Mouse (Mus musculus): ENCODE measurements around the gene Rps15a.

DNA sequence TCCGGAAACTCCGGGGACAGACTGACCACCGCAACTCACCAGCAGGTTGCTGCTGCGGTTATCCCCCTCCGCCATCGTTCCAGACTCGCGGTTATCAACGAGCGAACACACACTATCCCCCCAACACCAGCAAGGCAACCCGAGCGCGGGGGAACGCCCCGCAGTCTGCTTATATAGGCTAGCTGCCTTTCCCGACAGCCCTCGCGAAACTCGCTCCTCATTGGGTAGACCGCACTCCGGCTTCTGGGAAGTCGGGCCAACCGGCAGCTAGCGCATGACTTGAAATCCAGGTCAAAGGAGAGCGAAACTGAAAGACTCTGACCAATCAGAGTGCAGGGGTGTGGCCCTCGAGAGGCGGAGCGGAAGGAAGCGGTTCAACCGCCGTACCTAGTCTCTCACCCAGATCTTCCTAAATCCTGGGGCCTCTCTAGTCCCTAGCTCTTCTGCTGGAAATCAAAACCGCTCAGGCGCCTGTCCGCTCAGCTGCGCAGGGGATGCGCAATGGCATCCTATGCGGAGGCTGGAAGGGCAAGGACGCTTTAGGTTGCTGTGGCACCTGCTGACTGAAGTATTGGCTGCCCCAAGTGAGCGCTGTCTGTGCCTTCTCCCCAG is 13.5 kb upstream of the Rps15a start, which contains the start of gene Arl6ip1:
- TF ChIP-seq CTCF (IDR thresholded peaks at IDR 0.05; ENCODE audit: insufficient read depth, low read depth, low read length) (no peak), POLR2A (IDR thresholded peaks at IDR 0.05; ENCODE audit: insufficient read depth, low read depth, low read length) (peak; percentile 96)
